Mouse (Mus musculus) kidney, embryonic 14.5 days (tissue): Measurements from ENCODE around the gene Hyal3. TPM values are rescaled to one million over a fixed set of nuclear protein-coding genes. Genes with fewer than 3 reads are reported as not detected.
"Not testable (repeated sequence)": the region's sequence is repeated elsewhere in the genome, so short reads cannot be mapped to it uniquely, and the experiment has no call there.

Experiments
- ATAC-seq: fragments of 200-750 bp; cut with Nextera tagmentation; 2 replicates; pipeline ENCODE4 v1.8.0; 2017; ENCODE audit warnings: moderate number of reproducible peaks, mild to moderate bottlenecking, moderate TSS enrichment, moderate library complexity; ENCODE audit not compliant: low FRiP score, low TSS enrichment
- H3K27ac ChIP-seq: fragments of 300-500 bp; sonication (generic); 2 replicates; pipeline ENCODE4 v1.5.1; 2014; ENCODE audit warnings: low read depth, mild to moderate bottlenecking, low read length, moderate library complexity, mixed read lengths
- H3K27me3 ChIP-seq: fragments of 300-500 bp; sonication (generic); 2 replicates; pipeline ENCODE4 v1.6.1; 2014; ENCODE audit warnings: mild to moderate bottlenecking, low read length; ENCODE audit not compliant: control insufficient read depth, insufficient read depth
- H3K36me3 ChIP-seq: fragments of 300-500 bp; sonication (generic); 2 replicates; pipeline ENCODE4 v1.6.1; 2014; ENCODE audit warnings: low read length, mixed read lengths; ENCODE audit not compliant: control insufficient read depth, insufficient read depth
- H3K4me1 ChIP-seq: fragments of 300-500 bp; sonication (generic); 2 replicates; pipeline ENCODE4 v1.6.1; 2014; ENCODE audit warnings: low read length, mixed read lengths; ENCODE audit not compliant: control insufficient read depth, insufficient read depth
- H3K4me2 ChIP-seq: fragments of 300-500 bp; sonication (generic); replicated peaks from 2 replicates; pipeline ENCODE4 v1.6.1; 2014; ENCODE audit warnings: low read depth, mild to moderate bottlenecking, low read length
- H3K4me3 ChIP-seq: fragments of 300-500 bp; sonication (generic); 2 replicates; pipeline ENCODE4 v1.5.1; 2014; ENCODE audit warnings: mild to moderate bottlenecking, low read length
- H3K9ac ChIP-seq: fragments of 300-500 bp; sonication (generic); 2 replicates; pipeline ENCODE4 v1.6.1; 2014; ENCODE audit warnings: low read depth, mild to moderate bottlenecking, low read length, moderate library complexity
- H3K9me3 ChIP-seq: fragments of 300-500 bp; sonication (generic); 2 replicates; pipeline ENCODE4 v1.6.1; 2016; ENCODE audit warnings: low read length; ENCODE audit not compliant: control insufficient read depth
- WGBS: fragments of 180-500 bp; shearing (Covaris S2); extraction: QIAGEN DNeasy Blood & Tissue Kit; methylation state at CpG from one replicate; pipeline ENCODE4 v1.1.7; 2014; 5-methylcytosine and 5-hydroxymethylcytosine counted together
- polyA plus RNA-seq: library from polyadenylated mRNA; unstranded; fragments of >200 nt; fragmentation: Nextera tagmentation; extraction: Ambion mirVana; gene quantifications from 2 replicates; pipeline ENCODE4 v1.2.1, GENCODE M21; 2014

The Hyal3 gene
- polyA plus RNA-seq, 1 experiment from 2014 or later = 0.84 TPM

DNA sequence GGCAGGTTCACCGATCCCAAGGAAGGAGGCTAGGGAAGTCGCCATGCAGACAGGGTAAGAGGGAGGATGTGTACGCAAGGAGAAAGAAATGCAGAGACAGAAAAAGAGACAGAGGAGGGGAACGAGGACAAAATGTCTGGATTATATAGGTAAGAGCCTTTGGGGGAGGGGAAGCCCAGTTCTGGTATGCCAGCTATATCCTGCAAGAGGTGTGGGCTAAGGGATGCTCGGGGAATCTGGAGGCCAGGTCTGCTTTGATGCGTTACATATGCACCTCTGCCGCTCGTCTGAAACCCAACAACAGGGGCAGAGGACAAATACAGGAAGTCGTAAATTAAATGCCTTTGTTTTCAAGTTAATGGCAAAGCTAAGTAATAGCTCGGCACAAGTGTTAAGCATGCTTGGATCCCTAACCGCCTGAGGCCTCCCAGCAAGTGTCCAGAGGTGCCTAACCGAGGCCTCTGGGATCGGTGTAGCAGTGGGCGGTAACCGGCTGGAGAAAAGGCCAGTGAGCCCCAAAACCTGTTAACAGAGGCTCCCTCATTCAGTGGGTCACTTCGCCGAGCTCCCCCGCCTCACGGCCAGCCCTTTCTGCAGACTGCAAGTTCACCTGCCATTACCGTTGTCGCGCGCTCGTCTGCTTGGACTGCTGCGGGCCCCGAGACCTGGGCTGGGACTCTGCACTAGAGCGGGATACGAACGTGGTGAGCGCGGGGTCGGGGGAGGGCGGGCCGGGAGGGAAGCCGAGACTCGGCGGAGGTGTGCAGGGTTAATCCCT is 26.9 kb upstream of the Hyal3 start:
- peak; percentile 10; the same call in 1 of the 2 replicates for ATAC-seq
- Histone ChIP-seq H3K4me2 (peak overlapping the region; percentile 87), H3K27ac (peak overlapping the region; percentile 96), H3K27me3 (no peaks in the 10 kb centered on the region), H3K4me1 (peaks cover 49% of the 10 kb centered on the region), H3K36me3 (peaks cover 24% of the 10 kb centered on the region), H3K9ac (peak overlapping the region; percentile 67), H3K4me3 (peak overlapping the region; percentile 63), H3K9me3 (no peaks in the 10 kb centered on the region)
- 2% methylated on average over 37 of the region's 37 CpGs for WGBS

DNA sequence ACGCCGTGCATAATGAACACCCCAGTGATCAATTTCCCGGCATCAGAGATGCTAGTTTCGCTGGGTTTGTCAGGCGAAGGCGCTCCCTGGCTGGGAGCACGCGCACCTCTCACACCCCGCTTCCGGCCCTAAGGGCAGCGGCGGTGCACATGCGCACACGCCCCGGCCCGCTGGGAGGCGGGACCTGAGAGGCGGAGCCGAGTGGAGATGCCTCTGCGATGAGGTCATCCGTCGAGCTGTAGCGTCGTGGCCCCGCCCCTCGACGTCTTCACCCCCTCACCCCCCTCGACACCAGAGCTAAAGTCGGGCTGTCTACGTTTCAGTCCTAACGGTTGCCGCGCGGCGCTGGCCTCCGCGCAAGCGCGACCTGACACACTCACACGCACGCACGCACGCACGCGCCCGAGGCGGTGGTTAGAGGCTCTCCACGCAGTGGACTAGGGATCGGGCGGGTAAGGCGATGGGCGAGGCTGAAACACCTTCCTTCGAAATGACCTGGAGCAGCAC is 26.2 kb upstream of the Hyal3 start:
- Histone ChIP-seq H3K4me1 (peaks cover 49% of the 10 kb centered on the region), H3K9me3 (no peaks in the 10 kb centered on the region), H3K9ac (peak overlapping the region; percentile 86), H3K27me3 (no peaks in the 10 kb centered on the region), H3K4me3 (peak overlapping the region; percentile 63), H3K4me2 (peak overlapping the region; percentile 87), H3K36me3 (peaks cover 30% of the 10 kb centered on the region), H3K27ac (peak overlapping the region; percentile 97)
- WGBS = under 1% methylated on average over 48 of the region's 53 CpGs
- peak; percentile 88 for ATAC-seq

GRCm38 (mm10) chr9:107555031-107555457 is 25.6 kb upstream of the Hyal3 start:
- under 1% methylated on average over 23 of the region's 23 CpGs for WGBS

DNA sequence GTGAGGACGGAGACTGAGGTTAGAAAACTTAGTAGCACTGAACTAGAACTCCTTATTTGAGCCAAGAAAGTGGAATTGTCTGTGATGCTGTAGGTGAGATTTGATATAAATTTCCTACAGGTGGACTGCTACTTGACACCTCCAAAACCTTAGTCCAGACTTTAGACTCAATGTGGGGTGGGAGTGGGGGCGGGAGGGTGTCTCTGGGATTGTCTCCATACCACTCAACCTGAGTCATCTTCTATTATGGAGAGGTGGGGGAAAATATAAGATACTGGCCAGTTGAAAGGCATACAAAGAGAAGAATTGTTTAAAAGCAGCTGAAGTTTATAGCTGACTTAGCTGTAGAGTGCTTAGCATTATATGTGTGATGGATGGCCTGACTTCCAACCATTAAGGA is 24.9 kb upstream of the Hyal3 start:
- ATAC-seq = no peak
- H3K9ac ChIP-seq = peak overlapping the region; percentile 86
- peak overlapping the region; percentile 97 for H3K27ac ChIP-seq
- peaks cover 46% of the 10 kb centered on the region for H3K4me1 ChIP-seq
- H3K9me3 ChIP-seq = no peaks in the 10 kb centered on the region
- WGBS = 45% methylated on average over 2 of the region's 2 CpGs
- H3K4me3 ChIP-seq = peak overlapping the region; percentile 63
- H3K4me2 ChIP-seq = peak overlapping the region; percentile 87
- peaks cover 44% of the 10 kb centered on the region for H3K36me3 ChIP-seq
- no peaks in the 10 kb centered on the region for H3K27me3 ChIP-seq

More at GRCm38 (mm10) chr9:107555031-107555457, 25.6 kb upstream of the Hyal3 start:
- Histone ChIP-seq H3K4me1 (peaks cover 49% of the 10 kb centered on the region), H3K9ac (peak overlapping the region; percentile 86), H3K36me3 (peaks cover 37% of the 10 kb centered on the region), H3K4me2 (peak overlapping the region; percentile 87), H3K27ac (peak overlapping the region; percentile 97), H3K27me3 (no peaks in the 10 kb centered on the region), H3K9me3 (no peaks in the 10 kb centered on the region), H3K4me3 (peak overlapping the region; percentile 63)
- ATAC-seq = peak; percentile 47

DNA sequence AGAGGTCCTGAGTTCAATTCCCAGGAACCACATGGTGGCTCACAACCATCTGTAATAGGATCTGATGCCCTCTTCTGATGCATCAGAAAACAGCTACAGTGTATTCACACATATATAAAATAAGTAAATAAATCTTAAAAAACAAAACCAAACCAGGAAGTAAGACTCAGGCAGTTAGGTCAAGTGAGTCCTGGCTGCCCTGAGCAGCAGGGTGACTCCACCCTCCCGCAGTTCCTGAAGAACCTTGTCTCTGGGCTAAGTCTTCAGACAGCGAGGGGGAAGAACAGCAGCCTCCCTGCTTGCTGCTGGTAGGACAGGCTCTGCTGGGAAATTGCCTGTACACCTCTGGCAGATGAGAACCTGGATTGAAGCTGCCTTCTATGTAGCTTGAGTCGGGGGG is 24.3 kb upstream of the Hyal3 start:
- peak overlapping the region; percentile 87 for H3K4me2 ChIP-seq
- H3K9ac ChIP-seq = no peak overlapping the region
- ATAC-seq = no peak
- H3K36me3 ChIP-seq = peaks cover 50% of the 10 kb centered on the region
- H3K4me1 ChIP-seq = peaks cover 40% of the 10 kb centered on the region
- H3K9me3 ChIP-seq = no peaks in the 10 kb centered on the region
- no peaks in the 10 kb centered on the region for H3K27me3 ChIP-seq
- no peak overlapping the region for H3K27ac ChIP-seq
- H3K4me3 ChIP-seq = peak overlapping the region; percentile 63; the same call in 1 of the 2 replicates
- 71% methylated on average over 3 of the region's 3 CpGs for WGBS

GRCm38 (mm10) chr9:107563029-107563581 is 17.5 kb upstream of the Hyal3 start, which contains the start of gene Tusc2:
Gene Tusc2 (plus strand): TSS chr9:107563255.
- H3K27ac ChIP-seq = peak within 1 kb of the TSS; percentile 63; the same call in 1 of the 2 replicates
- WGBS = under 1% methylated on average over 34 of the region's 46 CpGs
- H3K4me3 ChIP-seq = peak within 1 kb of the TSS; percentile 91
- H3K4me2 ChIP-seq = peak within 1 kb of the TSS; percentile 78
- peaks cover 57% of the 10 kb centered on the region for H3K36me3 ChIP-seq
- no peaks in the 10 kb centered on the region for H3K9me3 ChIP-seq
- no peaks in the 10 kb centered on the region for H3K27me3 ChIP-seq
- peak within 1 kb of the TSS; percentile 78 for H3K9ac ChIP-seq
- ATAC-seq = peak; percentile 93
- H3K4me1 ChIP-seq = peaks cover 14% of the 10 kb centered on the region

GRCm38 (mm10) chr9:107565556-107565955 is 15.1 kb upstream of the Hyal3 start:
- not testable (repeated sequence) for H3K9ac ChIP-seq

GRCm38 (mm10) chr9:107566041-107566709 is 14.4 kb upstream of the Hyal3 start:
- Histone ChIP-seq H3K27me3 (no peaks in the 10 kb centered on the region), H3K4me2 (peak overlapping the region; percentile 83; the same call in 1 of the 2 replicates), H3K27ac (peak overlapping the region; percentile 77; the same call in 1 of the 2 replicates), H3K4me1 (peaks cover 29% of the 10 kb centered on the region), H3K36me3 (peaks cover 34% of the 10 kb centered on the region), H3K9me3 (no peaks in the 10 kb centered on the region), H3K4me3 (no peak overlapping the region), H3K9ac (no peak overlapping the region)
- no peak for ATAC-seq
- WGBS = 57% methylated on average over 15 of the region's 15 CpGs

More at GRCm38 (mm10) chr9:107565556-107565955, 15.1 kb upstream of the Hyal3 start:
- WGBS = 49% methylated on average over 5 of the region's 5 CpGs
- not testable (repeated sequence) for H3K27me3 ChIP-seq, ATAC-seq, H3K9me3 ChIP-seq, H3K4me2 ChIP-seq, H3K27ac ChIP-seq, H3K4me3 ChIP-seq
- Histone ChIP-seq H3K4me1 (peaks cover 23% of the 10 kb centered on the region), H3K36me3 (peaks cover 34% of the 10 kb centered on the region)
